Mouse (Mus musculus): ENCODE data around the gene Prrg2.

GRCm38 (mm10) chr7:45088597-45088996, 26.1 kb upstream of the Prrg2 start:
- TF ChIP-seq CTCF (IDR thresholded peaks at IDR 0.05; ENCODE audit: control insufficient read depth, insufficient read depth, insufficient replicate concordance, low read depth, low read length), result no peak
- no peak for TF ChIP-seq POLR2A (IDR thresholded peaks at IDR 0.05; ENCODE audit: control insufficient read depth, low read depth, low read length)

Measured in testis, adult 2 months (tissue).